Mouse (Mus musculus) mouse embryonic stem cell (cell line): ENCODE data around the gene Rbm24.

Source experiments
- in situ Hi-C, 2 experiments: fragments of 300-500 bp; cut with MboI; formaldehyde crosslinking; loops; 1 replicate in 1 of 2; 3 replicates in 1 of 2; pipeline ENCODE4 v1.14.3; 2019 to 2020; ENCODE audit warnings: low sequenced_read_pairs in 2 of 2, low pct_unique_long_range_greater_than_20kb in 1 of 2, mixed read lengths in 1 of 2; ENCODE audit not compliant: unreplicated experiment in 1 of 2

Gene Rbm24

GRCm38 (mm10) chr13:46428964-46429363, 10.7 kb downstream of the Rbm24 start:
- in situ Hi-C loops, result no loop called here

- in situ Hi-C loops, result no loop called here
Measured at GRCm38 (mm10) chr13:46429866-46430265, 11.6 kb downstream of the Rbm24 start.

DNA sequence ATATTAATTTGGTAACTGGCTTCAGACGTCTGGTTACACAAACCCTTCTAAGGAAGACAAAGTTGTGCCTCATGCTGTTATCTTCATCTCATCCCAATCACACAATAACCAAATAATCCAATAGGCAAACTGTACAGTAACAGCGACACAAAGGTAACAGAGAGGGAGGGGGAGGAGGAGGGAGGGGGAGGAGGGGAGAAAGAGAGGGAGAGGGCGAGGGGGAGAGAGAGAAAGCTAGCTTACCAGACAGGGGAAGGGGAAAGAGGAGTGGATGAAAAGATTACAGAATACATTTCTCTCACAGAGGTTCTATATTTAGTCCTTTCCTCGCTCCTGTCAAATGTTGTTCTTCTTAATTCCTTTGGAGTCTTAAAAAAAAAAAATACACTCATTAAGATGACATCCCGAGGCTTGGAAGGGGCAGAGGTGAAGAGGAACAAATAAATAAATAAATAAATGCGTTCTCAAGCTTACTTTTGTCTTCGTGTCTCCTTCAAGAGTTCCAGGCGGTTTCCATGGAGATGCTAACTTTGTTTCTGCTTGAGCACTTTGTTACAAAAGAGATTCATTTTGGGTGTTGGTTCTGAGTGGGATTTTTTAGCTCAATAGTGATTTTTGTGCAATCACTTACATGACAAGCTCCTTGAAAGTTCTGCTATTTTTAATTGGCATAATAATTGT, 15.8 kb downstream of the Rbm24 start:
- in situ Hi-C loops, result no loop called here

GRCm38 (mm10) chr13:46438960-46439359, 20.7 kb downstream of the Rbm24 start:
- in situ Hi-C loops, result no loop called here

DNA sequence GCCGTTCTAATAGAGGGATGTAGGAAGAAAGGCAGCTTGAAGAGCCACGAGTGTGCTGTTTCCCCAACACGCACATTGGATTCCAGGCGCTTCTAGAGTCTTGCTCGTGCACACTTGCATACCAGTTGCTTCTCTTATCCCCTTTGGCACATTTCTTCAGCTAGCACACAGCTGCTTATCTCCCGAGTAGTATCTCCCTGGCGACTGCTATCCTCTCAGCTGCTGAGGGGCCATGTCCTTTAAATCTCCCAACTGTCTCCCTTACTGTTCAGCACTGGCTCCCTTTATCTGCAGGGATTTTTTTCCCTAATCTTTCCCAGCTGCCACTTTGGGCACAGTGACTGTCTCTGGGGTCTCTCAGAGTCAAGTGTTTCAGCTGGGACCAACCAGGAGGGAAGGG, 25.8 kb downstream of the Rbm24 start:
- in situ Hi-C loops, result no loop called here

DNA sequence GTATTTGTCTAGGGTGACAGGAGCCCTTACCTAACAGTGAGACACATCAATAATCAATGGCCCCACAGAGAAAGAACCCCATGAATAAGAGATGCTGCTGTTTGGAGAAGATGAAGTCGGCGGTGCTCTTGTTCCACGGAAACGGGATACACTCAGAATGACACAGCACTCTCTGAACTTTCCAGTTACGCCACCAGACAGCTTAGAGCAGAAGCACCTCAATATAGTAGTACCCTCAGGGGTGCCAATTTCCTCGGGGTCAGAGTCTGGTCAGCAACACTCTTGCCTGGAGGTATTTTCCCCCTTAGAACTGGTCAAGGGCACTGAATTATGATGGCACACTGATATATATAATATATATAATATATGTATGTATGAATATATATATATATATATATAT, 27.8 kb downstream of the Rbm24 start:
- in situ Hi-C loops, result no loop called here

GRCm38 (mm10) chr13:46448276-46448675, 30.0 kb downstream of the Rbm24 start:
- in situ Hi-C loops, result no loop called here

DNA sequence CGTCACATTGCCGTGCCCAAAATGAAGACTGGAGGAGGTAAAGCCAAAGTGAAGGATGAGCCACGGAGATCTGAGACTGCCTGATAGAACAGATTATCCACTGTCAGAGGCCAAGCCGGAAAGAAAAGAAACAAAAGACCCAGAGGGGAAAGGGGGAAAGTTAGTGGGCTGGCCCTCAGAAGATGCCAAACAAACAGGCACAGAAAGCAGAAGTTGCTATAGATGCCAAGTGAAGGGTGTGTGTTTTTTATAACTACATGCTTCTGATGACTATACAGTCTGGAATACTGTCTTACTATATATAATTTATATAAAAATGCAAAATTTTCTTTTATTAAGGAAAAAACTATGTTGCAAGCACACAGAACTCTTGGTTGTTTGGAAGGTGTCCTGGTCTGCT, 31.7 kb downstream of the Rbm24 start:
- in situ Hi-C loops, result no loop called here

DNA sequence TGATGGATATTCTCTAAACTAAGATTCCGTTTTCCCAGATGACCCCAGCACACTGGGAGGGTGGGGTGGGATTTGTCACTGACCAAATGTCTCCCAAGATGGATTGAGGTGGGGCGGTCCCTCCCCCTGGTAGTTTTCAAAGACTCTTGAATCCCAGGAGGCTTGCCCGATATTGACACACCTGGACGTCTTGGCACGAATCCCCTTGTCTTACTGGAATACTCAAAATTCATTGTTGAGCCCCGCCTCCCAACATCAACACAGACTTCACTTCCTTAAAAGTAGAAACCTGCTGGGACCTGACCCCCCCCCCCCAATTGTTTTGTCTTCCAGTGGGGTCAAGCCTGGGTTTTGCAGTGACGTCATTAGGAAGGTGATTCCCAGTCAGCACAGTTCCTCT, 32.4 kb downstream of the Rbm24 start:
- in situ Hi-C loops, result no loop called here

- in situ Hi-C loops, result no loop called here
Measured at GRCm38 (mm10) chr13:46451548-46451947, 33.3 kb downstream of the Rbm24 start.

GRCm38 (mm10) chr13:46459546-46459945, 41.3 kb downstream of the Rbm24 start:
- in situ Hi-C loops, result no loop called here

DNA sequence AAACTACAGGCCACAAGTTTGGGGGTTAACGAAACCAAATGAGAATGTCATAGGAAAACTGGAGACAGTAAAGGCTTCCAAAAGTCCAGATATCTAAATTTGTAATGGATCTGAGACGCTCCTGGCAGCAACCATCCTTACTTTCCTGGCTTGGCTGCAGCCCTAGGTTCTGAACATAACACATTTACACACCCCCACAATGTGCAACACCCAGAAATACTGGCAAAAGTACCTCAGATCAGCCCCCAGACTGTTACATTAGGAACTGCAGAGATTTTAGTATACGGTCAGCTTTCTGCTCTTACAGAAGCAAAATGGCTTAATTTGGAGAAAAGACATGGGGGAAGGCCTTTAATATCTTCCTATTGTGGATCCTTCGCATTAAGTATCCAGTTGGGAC, 44.0 kb downstream of the Rbm24 start:
- in situ Hi-C loops, result no loop called here

DNA sequence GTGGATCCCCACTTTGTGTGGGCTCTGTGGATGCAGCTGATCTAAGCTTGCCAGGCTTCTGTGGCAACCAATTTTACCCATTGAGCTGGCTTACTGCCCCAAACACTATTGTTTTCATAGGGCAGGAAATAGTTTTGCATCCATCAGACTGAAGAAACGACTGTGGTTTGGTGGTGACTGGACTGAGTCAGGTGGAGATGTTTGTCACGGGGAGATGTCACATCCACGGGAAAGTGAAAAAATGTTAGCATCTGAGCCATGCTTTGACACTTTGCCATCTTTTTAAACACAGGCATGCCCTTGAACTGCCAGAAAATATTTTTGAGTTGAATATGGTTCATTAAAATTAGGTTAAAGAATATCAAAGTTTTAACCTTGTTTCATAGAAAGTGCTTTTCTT, 45.5 kb downstream of the Rbm24 start:
- in situ Hi-C loops, result no loop called here

DNA sequence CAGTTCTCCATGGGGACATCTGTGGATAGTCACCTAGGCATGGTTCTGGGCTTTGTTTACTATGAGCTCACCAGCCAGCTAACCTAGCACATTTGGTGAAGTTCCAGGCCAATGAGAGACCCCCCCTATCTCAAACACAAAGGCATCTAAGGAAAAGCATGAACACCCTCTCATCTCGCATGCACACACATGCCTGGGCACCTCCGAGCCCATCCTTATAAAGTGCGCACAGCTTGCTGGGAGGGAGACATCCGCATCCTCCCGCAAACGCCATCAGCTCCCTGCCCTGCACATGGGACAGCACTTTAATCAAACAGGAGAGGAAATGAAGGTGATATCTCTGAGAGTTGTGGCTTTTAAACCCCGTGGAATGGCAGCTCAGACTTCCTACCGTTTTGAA, 50.0 kb downstream of the Rbm24 start:
- in situ Hi-C loops, result no loop called here

- in situ Hi-C loops, result no loop called here
Measured at GRCm38 (mm10) chr13:46469536-46469935, 51.3 kb downstream of the Rbm24 start.
